Mouse (Mus musculus) monocyte, adult 5-6 weeks (primary cell): ENCODE data around the gene Zdhhc17. TPM values are rescaled to one million over a fixed set of nuclear protein-coding genes. Genes with fewer than 3 reads are reported as not detected.

Source experiments
- total RNA-seq: library from RNA; stranded (forward); fragments of 200-1000, 200-491, 200-594 nt; gene quantifications from 3 replicates; pipeline ENCODE4 v1.2.3, GENCODE M21; 2017

The Zdhhc17 gene
- total RNA-seq, 1 experiment from 2014 or later, result 29.2 TPM

Other genes with a start within 250 kb of the Zdhhc17 start
- gene Csrp2, start 90.4 kb downstream of the Zdhhc17 start, total RNA-seq, result 22.0 to 38.3 TPM (median 35.8 TPM) in 3 replicates
- 103 to 127 TPM (median 111 TPM) in 3 replicates for gene Osbpl8, start 154.6 kb upstream of the Zdhhc17 start, total RNA-seq